Mouse (Mus musculus) ES-Bruce4 (cell line): ENCODE data around the gene Gm14296. TPM values are rescaled to one million over a fixed set of nuclear protein-coding genes. Genes with fewer than 3 reads are reported as not detected.
"Not testable (repeated sequence)": the region's sequence is repeated elsewhere in the genome, so short reads cannot be mapped to it uniquely, and the experiment has no call there.

Experiments
- H3K27ac ChIP-seq: 2 replicates; pipeline ENCODE4 v1.5.1; 2012; ENCODE audit warnings: low read length, inconsistent platforms; ENCODE audit not compliant: insufficient read depth
- H3K27me3 ChIP-seq: 2 replicates; pipeline ENCODE4 v1.6.1; 2012; ENCODE audit warnings: mild to moderate bottlenecking, low read length, inconsistent platforms; ENCODE audit not compliant: control insufficient read depth, poor library complexity, insufficient read depth, severe bottlenecking
- H3K36me3 ChIP-seq: 2 replicates; pipeline ENCODE4 v1.6.1; 2012; ENCODE audit warnings: inconsistent platforms, mild to moderate bottlenecking, low read length, moderate library complexity; ENCODE audit not compliant: control insufficient read depth, poor library complexity, insufficient read depth, severe bottlenecking
- H3K4me1 ChIP-seq: one replicate; pipeline ENCODE4 v1.8.1; 2011; ENCODE audit warnings: low read length; ENCODE audit not compliant: control insufficient read depth, insufficient read depth
- H3K4me3 ChIP-seq: 2 replicates; pipeline ENCODE4 v1.5.1; 2011; ENCODE audit warnings: low read depth, mild to moderate bottlenecking, low read length
- H3K9ac ChIP-seq: 2 replicates; pipeline ENCODE4 v1.6.1; 2012; ENCODE audit warnings: low read depth, mild to moderate bottlenecking, inconsistent platforms; ENCODE audit not compliant: poor library complexity, severe bottlenecking
- H3K9me3 ChIP-seq: replicated peaks from 2 replicates; pipeline ENCODE4 v1.6.1; 2012; ENCODE audit warnings: mild to moderate bottlenecking, low read length, inconsistent platforms; ENCODE audit not compliant: control insufficient read depth, poor library complexity, insufficient read depth, severe bottlenecking
- polyA plus RNA-seq: library from polyadenylated mRNA; stranded (reverse); fragments of >200 nt; gene quantifications from 2 replicates; pipeline ENCODE4 v1.2.4, GENCODE M21; 2011; ENCODE audit warnings: low read depth; ENCODE audit not compliant: missing spikeins, insufficient read depth, insufficient read length

Gene Gm14296
- polyA plus RNA-seq: 13.2 and 19.8 TPM in 2 replicates

DNA sequence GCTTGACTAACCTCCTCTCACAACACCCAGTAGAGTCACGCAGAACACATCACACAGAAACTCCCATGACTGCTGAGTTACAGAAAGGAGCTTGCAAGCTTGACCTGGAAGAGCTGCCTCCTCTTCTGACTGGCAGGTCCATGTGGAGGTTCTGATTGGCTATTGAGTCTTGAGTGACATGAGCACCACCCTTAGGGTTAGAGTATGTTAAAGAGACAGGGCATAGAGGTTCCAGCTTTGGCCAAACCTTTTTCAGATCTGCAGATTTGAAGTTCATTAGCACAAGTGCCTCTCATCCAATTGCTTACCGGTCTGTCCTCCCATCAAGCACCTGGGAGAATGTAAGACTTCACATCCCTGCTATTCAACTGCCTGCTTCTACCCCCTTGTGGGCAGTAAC is at the start of gene Gm14296:
TSS of gene Gm14296 (minus strand) at position 101 of the 400 bp plus-strand sequence.
- H3K36me3 ChIP-seq, H3K4me1 ChIP-seq, H3K27me3 ChIP-seq, H3K27ac ChIP-seq, H3K9me3 ChIP-seq, H3K4me3 ChIP-seq, H3K9ac ChIP-seq: not testable (repeated sequence)

DNA sequence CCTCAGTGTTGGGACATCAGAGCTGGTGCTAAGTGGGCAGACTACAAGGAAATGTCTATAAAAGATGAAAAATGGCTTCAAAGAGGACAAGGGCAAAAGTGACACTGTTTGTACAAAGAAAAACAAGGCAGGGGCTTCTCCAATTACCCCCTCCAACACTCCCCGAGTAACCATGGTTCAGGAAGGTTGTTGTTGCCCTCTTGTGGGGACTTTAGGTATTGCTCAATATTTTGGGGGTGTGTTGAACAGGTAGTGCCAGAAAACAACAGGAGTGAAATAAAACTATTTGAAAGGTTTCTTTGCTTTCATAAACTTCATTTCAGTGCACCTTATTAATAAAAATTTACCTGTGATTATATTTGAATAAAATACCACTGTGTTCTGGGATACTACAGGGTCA is 22.1 kb downstream of the Gm14296 start:
- H3K4me3 ChIP-seq, H3K4me1 ChIP-seq, H3K27ac ChIP-seq, H3K9me3 ChIP-seq, H3K36me3 ChIP-seq, H3K9ac ChIP-seq, H3K27me3 ChIP-seq: not testable (repeated sequence)

Other genes with a start within 250 kb of the Gm14296 start
- gene Gm14305, start 219.5 kb downstream of the Gm14296 start, polyA plus RNA-seq: 9.5 and 10.5 TPM in 2 replicates
- gene Gm14295, start 129.2 kb downstream of the Gm14296 start, polyA plus RNA-seq: 15.9 and 21.7 TPM in 2 replicates
- not detected in 2 replicates for gene Gm14408, start 96.7 kb downstream of the Gm14296 start, polyA plus RNA-seq
- gene Gm14419, start 73.1 kb upstream of the Gm14296 start, polyA plus RNA-seq: 16.7 and 19.4 TPM in 2 replicates
- gene Gm14401, start 146.5 kb upstream of the Gm14296 start, polyA plus RNA-seq: 21.7 and 24.2 TPM in 2 replicates